Mouse (Mus musculus) heart, postnatal 14 days (tissue): ENCODE data around the gene Smco2. TPM values are rescaled to one million over a fixed set of nuclear protein-coding genes. Genes with fewer than 3 reads are reported as not detected.
A peak's percentile ranks its signal among the peaks of the same experiment; 100 is the strongest.
"Not testable (repeated sequence)": the region's sequence is repeated elsewhere in the genome, so short reads cannot be mapped to it uniquely, and the experiment has no call there.

ENCODE experiments used
- DNase-seq, 2 experiments: peaks; one replicate each; pipeline ENCODE4 v3.0.0; 2021 to 2022
- intact Hi-C: fragments of 180-260 bp; cut with DNase I; formaldehyde crosslinking; loops from one replicate; pipeline ENCODE4 v1.15.1; 2025
- total RNA-seq, 2 experiments: library from RNA; stranded (reverse); gene quantifications; 2 replicates each; pipeline ENCODE4 v1.2.3; 2021

Smco2 gene
- total RNA-seq, 2 experiments from 2014 or later: 1.3 to 1.4 TPM

- no peak for DNase-seq
- intact Hi-C loops: no loop called here
Observed at GRCm38 (mm10) chr6:146851916-146852315, 2.0 kb downstream of the Smco2 start.

GRCm38 (mm10) chr6:146852739-146853138 is 2.8 kb downstream of the Smco2 start:
- intact Hi-C loops: no loop called here
- no peak for DNase-seq

GRCm38 (mm10) chr6:146855185-146855584 is 5.3 kb downstream of the Smco2 start:
- DNase-seq: no peak
- intact Hi-C loops: no loop called here

- intact Hi-C loops: no loop called here
- DNase-seq: no peak
Observed at GRCm38 (mm10) chr6:146857386-146857785, 7.5 kb downstream of the Smco2 start.

GRCm38 (mm10) chr6:146863154-146863553 is 13.2 kb downstream of the Smco2 start:
- no peak for DNase-seq
- intact Hi-C loops: no loop called here

DNA sequence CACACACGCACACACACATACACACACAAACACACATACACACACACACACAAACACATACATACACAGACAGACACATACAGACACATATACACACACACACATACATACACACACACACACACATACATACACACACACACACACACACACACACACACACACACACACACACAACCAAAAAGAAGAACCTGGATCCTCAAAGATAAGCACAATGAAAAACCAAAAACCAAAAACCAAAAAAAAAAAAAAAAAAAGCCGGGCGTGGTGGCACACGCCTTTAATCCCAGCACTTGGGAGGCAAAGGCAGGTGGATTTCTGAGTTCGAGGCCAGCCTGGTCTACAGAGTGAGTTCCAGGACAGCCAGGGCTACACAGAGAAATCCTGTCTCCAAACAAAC is 14.5 kb downstream of the Smco2 start:
- DNase-seq, intact Hi-C loops: not testable (repeated sequence)

GRCm38 (mm10) chr6:146865701-146866100 is 15.8 kb downstream of the Smco2 start:
- DNase-seq: no peak
- intact Hi-C loops: no loop called here

DNA sequence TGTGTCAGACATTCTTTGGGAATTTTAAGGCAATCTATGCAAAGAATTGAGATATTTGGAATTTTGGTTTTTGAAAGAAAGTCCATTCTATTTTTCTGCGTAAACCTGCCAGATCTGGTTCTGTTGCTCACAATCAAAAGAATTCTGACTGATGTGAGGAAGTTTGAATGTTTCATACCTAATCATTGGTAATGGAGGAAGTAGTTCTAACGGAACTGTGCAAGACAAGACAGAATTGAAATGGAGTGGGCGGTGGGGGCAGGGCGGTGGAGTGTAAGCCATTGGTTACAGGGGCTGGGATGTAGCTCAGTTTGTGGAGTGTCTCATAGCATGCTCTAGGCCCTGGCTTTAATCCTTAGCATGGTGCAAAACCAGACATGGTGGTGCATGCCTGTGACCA is 22.1 kb downstream of the Smco2 start:
- intact Hi-C loops: no loop called here
- no peak for DNase-seq

- intact Hi-C loops: no loop called here
- DNase-seq: no peak
Observed at GRCm38 (mm10) chr6:146874415-146874814, 24.5 kb downstream of the Smco2 start.

GRCm38 (mm10) chr6:146876820-146877219 is 26.9 kb downstream of the Smco2 start:
- intact Hi-C loops: no loop called here
- DNase-seq: no peak

GRCm38 (mm10) chr6:146877425-146878045 is 27.6 kb downstream of the Smco2 start:
- intact Hi-C loops: no loop called here
- DNase-seq: no peak

DNA sequence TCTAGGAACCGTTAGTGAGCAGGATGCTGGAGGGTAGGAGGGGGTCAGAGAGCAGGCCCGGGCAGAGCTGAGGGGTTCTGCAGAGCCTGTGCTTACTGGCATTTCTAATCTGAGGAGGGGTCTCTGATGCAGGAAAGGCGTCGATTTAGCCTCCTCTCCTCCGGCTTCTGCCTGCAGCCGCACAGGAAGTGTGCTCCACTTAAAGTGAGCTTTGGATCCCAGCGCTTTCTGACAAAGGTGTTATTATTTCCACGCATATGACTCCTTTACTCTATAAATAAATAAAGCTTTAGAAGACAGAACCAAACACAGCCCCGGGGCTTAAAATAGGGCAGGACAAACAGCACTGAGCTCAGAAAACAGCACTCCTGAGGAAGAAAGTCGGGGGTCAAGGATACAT is 29.0 kb downstream of the Smco2 start:
- intact Hi-C loops: no loop called here
- no peak for DNase-seq

DNA sequence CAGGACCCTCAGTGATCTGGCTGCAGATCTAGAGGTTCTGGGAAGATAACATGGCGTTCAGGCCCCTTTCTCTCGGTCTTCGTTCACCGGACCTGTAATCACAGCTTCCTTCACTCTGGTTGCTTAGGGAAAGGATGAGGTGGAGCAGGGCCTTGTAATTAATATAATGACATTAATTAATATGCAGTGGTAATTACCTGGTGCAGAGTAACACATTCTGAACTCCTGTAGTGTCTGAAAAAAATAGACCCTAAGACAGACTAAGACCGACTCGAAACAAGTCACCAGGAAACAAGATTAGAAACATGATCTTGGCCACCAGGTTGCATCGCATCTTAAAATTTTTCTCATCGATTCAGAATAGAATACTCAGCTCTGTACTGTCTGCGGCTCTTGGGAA is 30.0 kb downstream of the Smco2 start:
- intact Hi-C loops: loop anchor here (5.0 kb wide), 1 partner anchor 112 kb away; no protein-coding TSS in a partner anchor
- DNase-seq: no peak

DNA sequence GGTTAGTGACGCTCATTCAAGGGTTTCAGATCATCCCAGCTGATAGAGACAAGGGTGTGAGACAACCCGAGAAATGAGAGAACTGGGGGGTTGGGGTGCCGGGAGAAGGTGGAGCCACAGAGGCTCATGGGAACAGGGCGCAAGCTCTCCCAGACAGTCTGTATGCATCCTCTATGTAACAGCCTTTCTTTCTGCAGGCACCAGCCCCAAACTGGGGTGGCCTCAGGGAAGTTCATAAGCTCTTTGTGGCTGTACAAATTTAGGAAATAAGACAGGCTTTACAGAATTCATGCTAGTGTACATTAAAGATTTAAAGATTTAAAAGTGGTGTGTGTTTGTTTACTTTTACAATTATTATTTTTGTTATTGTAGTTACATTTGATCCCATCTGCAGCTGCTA is 30.4 kb downstream of the Smco2 start:
- no peak for DNase-seq
- intact Hi-C loops: loop anchor here (5.0 kb wide), 1 partner anchor 112 kb away; no protein-coding TSS in a partner anchor

DNA sequence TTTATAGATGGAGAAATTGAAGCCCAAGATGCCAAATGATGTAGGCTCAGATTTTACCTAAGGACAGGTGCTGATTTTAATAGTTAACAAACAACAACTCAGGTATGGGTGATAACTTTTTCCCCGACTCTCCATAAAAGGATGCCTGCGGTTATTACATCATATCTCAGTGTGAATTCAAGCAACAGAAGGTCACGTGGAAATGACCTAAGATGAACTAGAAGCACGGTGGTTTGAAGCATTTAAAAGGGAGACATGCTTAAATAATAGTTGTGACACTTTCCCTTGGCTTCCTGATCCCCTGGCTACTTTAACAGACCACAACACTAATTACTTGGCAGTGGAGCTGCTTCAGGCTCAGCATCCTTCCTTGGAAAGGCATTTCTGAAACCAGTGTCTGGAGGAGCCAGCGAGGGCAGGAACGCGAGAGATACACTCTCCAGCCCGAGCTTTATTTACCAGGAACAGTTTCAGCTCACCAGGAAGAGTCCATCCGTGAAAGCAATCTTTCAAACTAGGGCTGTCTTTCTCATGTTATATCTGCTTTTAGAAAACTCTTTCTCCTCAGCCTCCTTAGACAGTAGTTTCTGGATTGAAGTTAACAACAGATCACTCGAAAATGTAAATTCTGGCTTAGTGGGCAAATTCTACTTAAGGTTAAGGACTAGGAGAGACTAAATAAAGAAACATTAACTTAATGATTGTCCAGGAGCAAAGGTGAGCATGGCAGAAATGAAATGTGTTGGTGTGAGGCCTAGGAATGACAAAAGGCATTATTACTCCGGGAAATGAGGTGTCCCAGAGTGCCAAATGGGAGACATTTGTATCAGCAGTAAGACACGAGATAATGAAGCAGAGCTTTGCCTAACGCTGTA is 32.2 kb downstream of the Smco2 start:
- intact Hi-C loops: loop anchor here (5.0 kb wide), 1 partner anchor 110 kb away; no protein-coding TSS in a partner anchor
- no peak for DNase-seq

- no peak for DNase-seq
- intact Hi-C loops: loop anchor here (5.0 kb wide), 1 partner anchor 109 kb away; no protein-coding TSS in a partner anchor
Observed at GRCm38 (mm10) chr6:146883426-146883825, 33.5 kb downstream of the Smco2 start.

DNA sequence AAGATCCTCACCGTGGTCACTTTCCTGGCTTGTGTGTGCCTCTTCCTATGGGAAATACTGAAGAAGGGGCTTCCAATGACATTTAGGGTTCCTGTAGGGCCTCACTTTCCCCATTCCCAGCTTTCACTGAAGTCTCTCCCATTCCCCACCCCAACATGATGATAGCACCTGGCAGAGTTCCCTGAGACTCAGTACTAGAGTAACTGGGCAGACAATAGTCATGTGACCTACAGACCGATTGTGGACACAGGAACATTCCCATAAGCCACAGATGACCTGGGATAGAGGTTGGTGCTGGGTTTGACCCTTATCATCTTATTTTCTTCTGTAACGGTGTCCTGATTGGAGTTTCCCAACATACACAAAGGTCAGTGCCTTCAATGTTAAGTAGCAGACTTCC is 34.3 kb downstream of the Smco2 start:
- no peak for DNase-seq
- intact Hi-C loops: loop anchor here (5.0 kb wide), 1 partner anchor 108 kb away; no protein-coding TSS in a partner anchor

DNA sequence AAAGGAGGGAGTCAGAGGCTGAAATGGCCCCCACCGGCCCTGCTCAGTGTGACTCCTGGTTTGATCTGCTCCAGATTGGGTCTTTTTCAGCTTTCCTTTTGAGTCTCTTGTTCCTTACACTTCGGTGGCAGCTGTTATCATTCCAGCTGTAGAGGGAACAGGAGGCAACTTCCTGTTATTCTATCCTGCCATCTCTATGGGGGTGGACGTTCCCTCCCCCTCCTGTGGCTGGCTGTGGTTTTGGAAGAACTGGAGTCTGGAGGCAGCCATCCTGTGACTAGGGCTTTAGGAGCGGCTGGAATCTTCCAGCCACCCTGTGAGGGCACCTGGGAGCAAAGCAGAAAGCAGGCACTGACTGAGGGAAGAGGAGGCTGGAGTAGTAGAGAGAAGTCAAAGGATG is 34.9 kb downstream of the Smco2 start:
- intact Hi-C loops: loop anchor here (5.0 kb wide), 3 partner anchors 48 to 107 kb away; no protein-coding TSS in a partner anchor
- DNase-seq: peak in 1 of 2 experiments; percentile 24

- intact Hi-C loops: loop anchor here (5.0 kb wide), 2 partner anchors 51 to 74 kb away; no protein-coding TSS in a partner anchor
- peak; percentile 98 to 100 for DNase-seq
Observed at GRCm38 (mm10) chr6:146887958-146888659, 38.2 kb downstream of the Smco2 start, which contains the start of gene Ppfibp1. TSS of gene Ppfibp1 (plus strand) at chr6:146888487.

GRCm38 (mm10) chr6:146888660-146889490 is 39.0 kb downstream of the Smco2 start:
- intact Hi-C loops: loop anchor here (5.0 kb wide), 2 partner anchors 52 to 73 kb away; no protein-coding TSS in a partner anchor
- DNase-seq: no peak
